Mouse (Mus musculus) myocyte (in vitro differentiated cells): Measurements from ENCODE around the gene Ccnf. TPM values are rescaled to one million over a fixed set of nuclear protein-coding genes. Genes with fewer than 3 reads are reported as not detected.
A peak's percentile ranks its signal among the peaks of the same experiment; 100 is the strongest.

ENCODE experiments used
- H3K27me3 ChIP-seq: one replicate; pipeline ENCODE4 v1.6.1; 2011; ENCODE audit not compliant: control insufficient read depth, insufficient read depth, insufficient read length
- H3K36me3 ChIP-seq: one replicate; pipeline ENCODE4 v1.6.1; 2011; ENCODE audit not compliant: control insufficient read depth, insufficient read depth
- H3K4me2 ChIP-seq: one replicate; pipeline ENCODE4 v1.6.1; 2011; ENCODE audit warnings: low read depth, control low read depth
- H3K4me3 ChIP-seq: one replicate; pipeline ENCODE4 v1.5.1; 2011; ENCODE audit warnings: mild to moderate bottlenecking, control low read depth, moderate library complexity
- H3K79me2 ChIP-seq: one replicate; pipeline ENCODE4 v1.6.1; 2011; ENCODE audit not compliant: control insufficient read depth, insufficient read depth
- H3ac ChIP-seq: one replicate; pipeline ENCODE4 v1.6.1; 2011; ENCODE audit not compliant: control insufficient read depth, insufficient read length
- CEBPB ChIP-seq: IDR thresholded peaks from 2 replicates; pipeline ENCODE4 v1.6.1; 2011; ENCODE audit warnings: mild to moderate bottlenecking, moderate library complexity; ENCODE audit not compliant: poor library complexity, insufficient read depth, severe bottlenecking
- E2F4 ChIP-seq: IDR thresholded peaks from one replicate; pipeline ENCODE4 v1.6.1; 2011; ENCODE audit warnings: mild to moderate bottlenecking, control low read depth, moderate library complexity; ENCODE audit not compliant: insufficient read depth
- MAX ChIP-seq: IDR thresholded peaks from one replicate; pipeline ENCODE4 v1.6.1; 2011; ENCODE audit warnings: low read depth, mild to moderate bottlenecking, control low read depth
- MYOD1 ChIP-seq, 3 experiments: IDR thresholded peaks; one replicate each; pipeline ENCODE4 v1.6.1; 2011; ENCODE audit warnings: control low read depth in 2 of 3, low read depth in 2 of 3, mild to moderate bottlenecking in 2 of 3, moderate library complexity in 1 of 3; ENCODE audit not compliant: insufficient read length in 2 of 3, control insufficient read depth in 1 of 3
- MYOG ChIP-seq, 3 experiments: IDR thresholded peaks; one replicate each; pipeline ENCODE4 v1.6.1; 2011; ENCODE audit warnings: control low read depth in 2 of 3, low read depth in 2 of 3, mild to moderate bottlenecking in 2 of 3; ENCODE audit not compliant: insufficient read length in 2 of 3, control insufficient read depth in 1 of 3, insufficient read depth in 1 of 3
- POLR2A ChIP-seq: IDR thresholded peaks from one replicate; pipeline ENCODE4 v1.6.1; 2011; ENCODE audit warnings: low read depth, mild to moderate bottlenecking, control low read depth, moderate library complexity; ENCODE audit not compliant: insufficient read length
- POLR2AphosphoS2 ChIP-seq: IDR thresholded peaks from one replicate; pipeline ENCODE4 v1.6.1; 2011; ENCODE audit warnings: low read depth, control low read depth; ENCODE audit not compliant: insufficient read length
- REST ChIP-seq: IDR thresholded peaks from one replicate; pipeline ENCODE4 v1.6.1; 2011; ENCODE audit warnings: mild to moderate bottlenecking, control low read depth, moderate library complexity; ENCODE audit not compliant: insufficient read depth, insufficient read length
- SRF ChIP-seq: IDR thresholded peaks from one replicate; pipeline ENCODE4 v1.6.1; 2011; ENCODE audit warnings: low read depth; ENCODE audit not compliant: control insufficient read depth, insufficient read length
- TCF12 ChIP-seq: IDR thresholded peaks from one replicate; pipeline ENCODE4 v1.6.1; 2011; ENCODE audit warnings: mild to moderate bottlenecking, control low read depth; ENCODE audit not compliant: poor library complexity, insufficient read depth, severe bottlenecking
- TCF3 ChIP-seq: IDR thresholded peaks from one replicate; pipeline ENCODE4 v1.6.1; 2011; ENCODE audit warnings: low read depth, control low read depth; ENCODE audit not compliant: insufficient read length
- USF1 ChIP-seq: IDR thresholded peaks from one replicate; pipeline ENCODE4 v1.6.1; 2011; ENCODE audit warnings: low read depth, mild to moderate bottlenecking, control low read depth, moderate library complexity
- polyA plus RNA-seq: library from polyadenylated mRNA; unstranded; fragments of >200 nt; fragmentation: generic; extraction: Trizol; gene quantifications from one replicate; pipeline ENCODE4 v1.2.1, GENCODE M21; 2012; ENCODE audit warnings: missing spikeins

Gene Ccnf
- polyA plus RNA-seq, 1 experiment, result 13.3 TPM

DNA sequence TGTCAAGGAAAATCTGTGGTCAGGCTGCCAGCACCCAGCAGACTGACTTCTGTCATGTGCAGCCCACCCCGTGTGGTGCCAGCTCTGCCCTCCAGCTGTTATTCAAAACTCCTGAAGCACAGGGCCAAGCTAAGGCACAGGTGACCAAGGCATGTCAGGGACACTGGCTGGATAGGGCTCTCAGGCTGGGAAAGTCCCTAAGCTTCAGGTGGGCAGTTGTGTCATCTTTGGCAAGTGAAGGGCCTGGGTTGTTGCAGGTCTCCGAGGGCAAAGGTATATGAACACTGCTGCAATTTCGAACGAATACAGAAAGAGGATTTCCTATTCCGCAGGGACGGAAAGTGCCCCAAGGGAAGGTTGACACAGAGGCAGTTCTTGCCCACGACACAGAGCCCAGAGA is 46.4 kb downstream of the Ccnf start:
- H3K27me3 ChIP-seq, result no peaks in the 10 kb centered on the region
- H3ac ChIP-seq, result peak overlapping the region; percentile 80
- peak overlapping the region; percentile 46 for H3K4me3 ChIP-seq
- no peaks in the 10 kb centered on the region for H3K79me2 ChIP-seq
- peak overlapping the region; percentile 99 for H3K4me2 ChIP-seq
- H3K36me3 ChIP-seq, result no peaks in the 10 kb centered on the region
- peak in 1 of 3 experiments; percentile 41 for TF ChIP-seq MYOD1 (IDR thresholded peaks at IDR 0.05; ENCODE audit: control insufficient read depth in 1 of 3, insufficient read length in 2 of 3, low read depth in 2 of 3)
- TF ChIP-seq MYOG (IDR thresholded peaks at IDR 0.05; ENCODE audit: control insufficient read depth in 1 of 3, insufficient read depth in 1 of 3, insufficient read length in 2 of 3, low read depth in 2 of 3), result peak in 2 of 3 experiments; percentile 40 to 82
- no peak for TF ChIP-seq REST

- Histone ChIP-seq H3K79me2 (no peaks in the 10 kb centered on the region), H3K36me3 (no peaks in the 10 kb centered on the region), H3K27me3 (no peaks in the 10 kb centered on the region), H3K4me2 (peak overlapping the region; percentile 99), H3ac (no peak overlapping the region), H3K4me3 (peak overlapping the region; percentile 46)
- TF ChIP-seq TCF3, result no peak
- TF ChIP-seq MYOD1 (IDR thresholded peaks at IDR 0.05; ENCODE audit: control insufficient read depth in 1 of 3, insufficient read length in 2 of 3, low read depth in 2 of 3), result peak in 1 of 3 experiments; percentile 14
Measured at GRCm38 (mm10) chr17:24203611-24204534, 47.4 kb downstream of the Ccnf start.

- Histone ChIP-seq H3K4me2 (peak overlapping the region; percentile 6), H3ac (no peak overlapping the region), H3K79me2 (no peaks in the 10 kb centered on the region), H3K4me3 (no peak overlapping the region), H3K36me3 (no peaks in the 10 kb centered on the region), H3K27me3 (no peaks in the 10 kb centered on the region)
- no peak for TF ChIP-seq REST
- TF ChIP-seq E2F4, result no peak
- TF ChIP-seq USF1, result no peak
- no peak for TF ChIP-seq MYOD1 (IDR thresholded peaks at IDR 0.05; ENCODE audit: control insufficient read depth in 1 of 3, insufficient read length in 2 of 3, low read depth in 2 of 3)
Measured at GRCm38 (mm10) chr17:24203068-24203467, 48.2 kb downstream of the Ccnf start.

- Histone ChIP-seq H3K79me2 (no peaks in the 10 kb centered on the region), H3K4me3 (no peak overlapping the region), H3K36me3 (no peaks in the 10 kb centered on the region), H3K4me2 (no peak overlapping the region), H3ac (no peak overlapping the region), H3K27me3 (no peaks in the 10 kb centered on the region)
- TF ChIP-seq POLR2AphosphoS2 (no peak), USF1 (no peak), SRF (no peak), MYOG (IDR thresholded peaks at IDR 0.05; ENCODE audit: control insufficient read depth in 1 of 3, insufficient read depth in 1 of 3, insufficient read length in 2 of 3, low read depth in 2 of 3) (no peak), TCF12 (no peak), REST (no peak), TCF3 (no peak), POLR2A (no peak), MAX (no peak), E2F4 (no peak), CEBPB (no peak), MYOD1 (IDR thresholded peaks at IDR 0.05; ENCODE audit: control insufficient read depth in 1 of 3, insufficient read length in 2 of 3, low read depth in 2 of 3) (no peak)
Measured at GRCm38 (mm10) chr17:24201092-24201491, 50.2 kb downstream of the Ccnf start.

DNA sequence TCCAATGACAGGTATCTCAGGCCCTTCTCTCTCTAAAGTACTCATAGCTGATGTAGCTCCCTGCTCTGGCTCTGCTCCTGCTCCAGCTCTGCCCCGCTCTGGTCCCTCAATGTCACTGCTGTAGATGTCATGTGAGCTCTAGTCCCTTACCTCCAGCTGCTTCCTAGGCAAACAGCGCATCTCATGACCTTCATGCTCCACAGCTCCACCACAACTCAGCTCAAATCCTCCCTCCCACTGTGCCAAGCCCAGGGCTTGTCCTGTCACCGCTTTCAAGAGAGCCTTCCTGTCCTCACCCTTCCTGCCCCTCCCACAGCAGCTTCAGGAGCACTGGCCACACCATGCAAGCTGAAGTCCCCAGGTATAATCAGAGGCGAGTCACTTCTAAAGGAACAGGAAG is 51.5 kb downstream of the Ccnf start:
- no peaks in the 10 kb centered on the region for H3K79me2 ChIP-seq
- no peak overlapping the region for H3K4me2 ChIP-seq
- no peaks in the 10 kb centered on the region for H3K36me3 ChIP-seq
- H3ac ChIP-seq, result no peak overlapping the region
- H3K4me3 ChIP-seq, result no peak overlapping the region
- TF ChIP-seq SRF (no peak), TCF3 (no peak), MYOG (IDR thresholded peaks at IDR 0.05; ENCODE audit: control insufficient read depth in 1 of 3, insufficient read depth in 1 of 3, insufficient read length in 2 of 3, low read depth in 2 of 3) (no peak), TCF12 (no peak), MAX (no peak), USF1 (no peak)
- H3K27me3 ChIP-seq, result no peaks in the 10 kb centered on the region
